Mouse (Mus musculus) hindbrain, embryonic 10.5 days (tissue): ENCODE measurements around the gene Ly6g6d. TPM values are rescaled to one million over a fixed set of nuclear protein-coding genes. Genes with fewer than 3 reads are reported as not detected.
A peak's percentile ranks its signal among the peaks of the same experiment; 100 is the strongest.

ENCODE experiments used
- DNase-seq: peaks from one replicate; pipeline ENCODE4 v3.0.0-alpha.2; 2017; ENCODE audit warnings: low spot score
- H3K27ac ChIP-seq: fragments of 300-500 bp; sonication (generic); 2 replicates; pipeline ENCODE4 v1.5.1; 2016; ENCODE audit warnings: mild to moderate bottlenecking, moderate library complexity
- H3K27me3 ChIP-seq: fragments of 300-500 bp; sonication (generic); 2 replicates; pipeline ENCODE4 v1.6.1; 2016; ENCODE audit warnings: mild to moderate bottlenecking; ENCODE audit not compliant: poor library complexity, insufficient read depth, severe bottlenecking
- H3K36me3 ChIP-seq: fragments of 300-500 bp; sonication (generic); 2 replicates; pipeline ENCODE4 v1.6.1; 2016; ENCODE audit warnings: mild to moderate bottlenecking, moderate library complexity
- H3K4me1 ChIP-seq: fragments of 300-500 bp; sonication (generic); replicated peaks from 2 replicates; pipeline ENCODE4 v1.6.1; 2016; ENCODE audit warnings: mild to moderate bottlenecking
- H3K4me3 ChIP-seq: fragments of 300-500 bp; sonication (generic); 2 replicates; pipeline ENCODE4 v1.5.1; 2016; ENCODE audit warnings: mild to moderate bottlenecking, moderate library complexity
- H3K9me3 ChIP-seq: fragments of 300-500 bp; sonication (generic); 2 replicates; pipeline ENCODE4 v1.6.1; 2016; ENCODE audit warnings: mild to moderate bottlenecking, moderate library complexity
- WGBS: fragments of 180-500 bp; shearing (Covaris S2); methylation state at CpG from one replicate; pipeline ENCODE4 v1.1.7; 2016; 5-methylcytosine and 5-hydroxymethylcytosine counted together
- polyA plus RNA-seq: library from polyadenylated mRNA; unstranded; fragments of >200 nt; fragmentation: Nextera tagmentation; extraction: Ambion mirVana; gene quantifications from 2 replicates; pipeline ENCODE4 v1.2.1, GENCODE M21; 2016

Gene Ly6g6d
- polyA plus RNA-seq, 1 experiment from 2014 or later = 2.1 TPM

DNA sequence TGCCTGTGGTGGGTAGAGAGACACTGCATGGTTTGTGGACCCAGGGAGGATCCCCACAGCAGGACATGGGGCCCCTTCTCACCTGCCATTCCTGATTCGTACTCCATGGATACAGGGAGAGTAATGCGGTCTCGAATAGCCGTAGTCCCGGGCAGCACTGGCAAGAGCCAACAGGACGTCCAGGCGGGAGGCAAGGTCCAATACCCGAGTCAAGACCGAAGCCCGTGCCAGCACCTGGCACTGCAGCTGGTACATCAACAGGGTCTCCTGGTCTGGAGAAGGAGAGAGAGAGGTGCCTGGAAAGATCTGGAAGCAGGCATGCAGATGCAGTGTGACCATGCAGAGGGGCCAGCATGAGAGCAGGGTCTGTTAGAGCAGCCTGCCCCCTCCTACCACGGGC, 46.6 kb downstream of the Ly6g6d start:
- Histone ChIP-seq H3K27ac (0 out of 2 replicates have a peak overlapping the region, but pooled peaks have one; percentile 17), H3K36me3 (no peaks in the 10 kb centered on the region), H3K9me3 (no peaks in the 10 kb centered on the region), H3K4me3 (no peak overlapping the region), H3K4me1 (peaks cover 46% of the 10 kb centered on the region), H3K27me3 (peaks cover 3% of the 10 kb centered on the region; the same call in 1 of the 2 replicates)
- DNase-seq = no peak
- WGBS = 92% methylated on average over 11 of the region's 11 CpGs

DNA sequence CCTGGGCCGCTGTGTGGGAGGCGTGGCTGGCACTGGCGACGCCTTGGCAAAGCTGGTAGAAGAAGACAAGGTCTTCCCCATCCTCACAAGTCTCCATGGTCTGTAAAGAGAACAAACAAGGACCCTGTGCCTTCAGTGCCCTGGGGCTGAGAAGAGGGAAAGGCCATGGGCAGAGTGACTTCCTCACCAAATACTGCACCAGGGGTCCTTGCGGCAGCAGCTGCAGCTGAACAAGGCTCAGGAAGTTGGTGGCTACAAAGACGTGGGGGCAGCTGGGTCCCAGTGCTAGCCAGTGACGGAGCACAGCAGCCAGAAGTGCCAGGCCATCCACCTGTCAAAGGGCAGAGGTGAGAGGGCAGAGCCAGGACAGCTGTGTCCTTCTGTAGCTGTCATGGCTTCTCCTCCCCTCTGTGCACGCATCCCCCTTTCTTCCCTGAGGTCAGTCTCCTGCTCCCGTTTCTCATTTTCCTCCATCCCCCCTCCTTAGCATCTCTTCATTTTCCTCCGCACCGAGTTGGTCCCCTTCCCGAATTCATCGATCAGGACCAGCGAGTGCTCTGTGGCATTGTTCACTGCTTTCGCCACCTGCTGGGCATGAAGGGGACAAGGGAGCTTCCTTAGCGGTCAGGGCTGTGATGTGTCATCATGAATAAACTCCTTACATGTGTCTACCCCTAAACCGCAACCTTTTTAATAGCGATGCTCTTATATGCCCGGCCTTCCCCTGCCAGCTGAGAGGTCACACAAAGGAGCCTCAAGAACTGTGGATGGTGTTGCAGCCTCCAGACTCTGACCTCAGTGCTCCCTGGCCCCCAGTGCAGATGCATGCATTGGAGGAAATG, 48.0 kb downstream of the Ly6g6d start:
- DNase-seq = peak; percentile 65
- Histone ChIP-seq H3K27me3 (peaks cover 3% of the 10 kb centered on the region; the same call in 1 of the 2 replicates), H3K4me1 (peaks cover 57% of the 10 kb centered on the region), H3K27ac (peak overlapping the region; percentile 80), H3K36me3 (no peaks in the 10 kb centered on the region), H3K9me3 (no peaks in the 10 kb centered on the region), H3K4me3 (peak overlapping the region; percentile 34)
- 27% methylated on average over 19 of the region's 19 CpGs for WGBS

DNA sequence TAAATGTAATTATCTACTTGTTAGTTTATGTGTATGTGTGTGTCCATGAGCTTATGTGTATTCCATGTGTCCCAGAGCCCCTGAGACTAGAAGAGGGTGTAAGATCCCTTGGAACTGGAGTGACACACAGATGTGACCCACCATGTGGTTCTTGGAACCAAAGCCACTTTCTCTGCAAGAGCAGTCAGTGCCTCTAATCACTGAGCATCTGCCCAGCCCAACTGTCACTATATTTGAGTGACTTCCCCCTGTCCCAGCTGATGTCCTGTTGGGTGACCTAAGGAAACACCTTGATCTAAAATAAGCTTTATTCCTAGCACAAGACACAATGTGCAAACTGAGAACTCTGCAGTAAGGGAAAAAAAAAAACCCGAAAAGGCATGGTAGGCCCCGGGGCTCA, 49.5 kb downstream of the Ly6g6d start:
- Histone ChIP-seq H3K9me3 (no peaks in the 10 kb centered on the region), H3K27ac (no peak overlapping the region), H3K36me3 (no peaks in the 10 kb centered on the region), H3K27me3 (peaks cover 3% of the 10 kb centered on the region; the same call in 1 of the 2 replicates), H3K4me3 (no peak overlapping the region), H3K4me1 (peaks cover 72% of the 10 kb centered on the region)
- no peak for DNase-seq
- 83% methylated on average over 2 of the region's 2 CpGs for WGBS

DNA sequence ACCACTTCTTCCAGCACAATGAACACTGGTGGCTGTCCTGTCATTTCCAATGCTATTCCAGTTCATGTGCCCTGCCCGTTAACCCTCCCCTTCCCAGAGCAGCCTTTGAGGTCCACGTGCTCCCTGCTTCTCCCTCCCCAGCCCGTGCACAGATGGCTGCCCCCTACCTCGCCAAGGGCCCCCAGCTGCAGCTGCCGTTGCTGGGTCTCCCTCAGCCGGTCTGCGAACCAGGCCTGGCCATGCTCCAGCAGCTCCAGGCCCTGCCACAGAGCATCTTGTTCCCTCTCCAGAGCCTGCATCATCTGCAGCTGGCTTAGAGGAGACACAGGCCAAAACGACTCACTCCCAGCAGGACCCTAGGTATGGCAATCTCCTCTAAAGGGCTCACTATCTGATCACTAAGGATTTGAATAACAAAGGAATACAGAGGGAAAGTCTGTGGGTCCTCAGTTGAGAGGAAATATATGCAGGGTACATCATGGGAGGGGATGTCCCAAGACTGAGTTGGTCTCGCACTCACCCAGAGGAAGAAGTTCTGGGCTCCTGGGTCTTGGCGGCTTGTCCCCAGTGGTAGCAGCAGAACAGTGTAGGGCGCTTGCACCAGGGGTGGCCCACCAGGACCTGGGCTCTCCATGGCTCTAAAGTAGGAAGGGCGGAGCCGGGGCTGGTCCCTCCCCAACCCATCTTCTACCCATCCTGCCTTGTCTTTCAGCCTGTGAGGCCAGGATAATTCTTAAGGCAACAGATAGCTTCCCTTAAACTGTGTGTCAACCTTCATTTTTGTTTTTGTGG, 50.4 kb downstream of the Ly6g6d start, which contains the start of gene Sapcd1:
Gene Sapcd1 (minus strand): TSS at position 740 of the 792 bp plus-strand sequence.
- H3K4me3 ChIP-seq = peak within 1 kb of the TSS; percentile 37

DNA sequence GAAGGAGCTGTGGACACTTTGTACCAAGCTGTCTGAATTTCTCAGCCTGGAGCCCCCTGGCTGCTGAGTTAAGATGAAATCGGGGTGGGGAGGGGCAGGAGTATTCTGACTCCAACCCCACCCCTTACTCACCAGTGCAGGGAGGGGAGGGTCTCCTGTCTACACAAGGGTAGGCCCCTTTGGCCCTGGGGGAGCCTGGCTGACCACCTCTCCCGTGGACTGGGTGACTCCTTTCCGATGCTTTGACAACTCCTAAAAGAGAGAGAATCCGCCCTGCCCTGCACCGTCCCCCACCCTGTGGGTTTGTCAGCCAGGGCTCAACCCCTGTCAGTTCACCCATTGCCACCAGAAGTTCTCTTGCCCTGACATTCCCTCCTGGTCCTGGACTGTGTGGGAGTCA, 51.7 kb downstream of the Ly6g6d start:
- peaks cover 81% of the 10 kb centered on the region for H3K4me1 ChIP-seq

More for the DNA sequence above, 50.4 kb downstream of the Ly6g6d start, which contains the start of gene Sapcd1:
- DNase-seq = peak; percentile 57
- Histone ChIP-seq H3K27ac (peak within 1 kb of the TSS; percentile 80), H3K36me3 (no peaks in the 10 kb centered on the region), H3K27me3 (peaks cover 3% of the 10 kb centered on the region; the same call in 1 of the 2 replicates), H3K4me1 (peaks cover 73% of the 10 kb centered on the region), H3K9me3 (no peaks in the 10 kb centered on the region)
- WGBS = 32% methylated on average over 13 of the region's 13 CpGs

GRCm38 (mm10) chr17:35024691-35025488, 53.0 kb downstream of the Ly6g6d start:
- peaks cover 78% of the 10 kb centered on the region for H3K4me1 ChIP-seq
- 57% methylated on average over 10 of the region's 10 CpGs for WGBS
- H3K27me3 ChIP-seq = peaks cover 3% of the 10 kb centered on the region; the same call in 1 of the 2 replicates
- H3K4me3 ChIP-seq = 0 out of 2 replicates have a peak overlapping the region, but pooled peaks have one; percentile 9
- no peak for DNase-seq
- H3K36me3 ChIP-seq = no peaks in the 10 kb centered on the region
- H3K27ac ChIP-seq = peak overlapping the region; percentile 69
- no peaks in the 10 kb centered on the region for H3K9me3 ChIP-seq

More for the DNA sequence above, 51.7 kb downstream of the Ly6g6d start:
- Histone ChIP-seq H3K4me3 (no peak overlapping the region), H3K27me3 (peaks cover 3% of the 10 kb centered on the region; the same call in 1 of the 2 replicates), H3K9me3 (no peaks in the 10 kb centered on the region), H3K36me3 (no peaks in the 10 kb centered on the region), H3K27ac (peak overlapping the region; percentile 79)
- WGBS = 82% methylated on average over 5 of the region's 5 CpGs
- no peak for DNase-seq

GRCm38 (mm10) chr17:35024261-35024660, 53.6 kb downstream of the Ly6g6d start:
- peak overlapping the region; percentile 68 for H3K27ac ChIP-seq
- no peak for DNase-seq
- peaks cover 76% of the 10 kb centered on the region for H3K4me1 ChIP-seq

GRCm38 (mm10) chr17:35023756-35024155, 54.1 kb downstream of the Ly6g6d start:
- 73% methylated on average over 4 of the region's 4 CpGs for WGBS
- Histone ChIP-seq H3K4me1 (peaks cover 71% of the 10 kb centered on the region), H3K27me3 (no peaks in the 10 kb centered on the region), H3K9me3 (no peaks in the 10 kb centered on the region), H3K36me3 (peaks cover 2% of the 10 kb centered on the region; the same call in 1 of the 2 replicates), H3K4me3 (no peak overlapping the region), H3K27ac (peak overlapping the region; percentile 68)
- no peak for DNase-seq

More at GRCm38 (mm10) chr17:35024261-35024660, 53.6 kb downstream of the Ly6g6d start:
- Histone ChIP-seq H3K4me3 (0 out of 2 replicates have a peak overlapping the region, but pooled peaks have one; percentile 9), H3K36me3 (no peaks in the 10 kb centered on the region), H3K9me3 (no peaks in the 10 kb centered on the region), H3K27me3 (no peaks in the 10 kb centered on the region)
- 86% methylated on average over 13 of the region's 13 CpGs for WGBS

DNA sequence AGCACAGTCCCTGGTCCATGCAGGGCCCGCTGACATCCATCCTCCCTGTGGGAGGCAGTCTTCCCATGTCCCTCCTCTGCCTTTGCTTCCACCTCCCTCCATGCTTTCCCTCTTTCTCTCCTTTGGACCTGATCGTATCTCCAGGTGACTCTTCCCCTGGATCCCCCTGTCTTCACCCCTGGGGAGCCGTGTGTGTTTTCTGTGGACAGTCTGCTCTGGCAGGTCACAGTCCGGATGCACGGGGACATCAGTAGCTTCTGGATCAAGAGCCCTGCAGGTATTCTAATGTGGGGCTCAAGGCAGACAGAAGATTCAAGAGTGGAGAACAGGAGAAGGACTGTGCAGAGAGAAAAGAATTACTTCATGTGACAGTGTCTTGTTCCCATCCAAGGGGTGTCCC, 54.6 kb downstream of the Ly6g6d start:
- Histone ChIP-seq H3K27ac (peak overlapping the region; percentile 68), H3K4me1 (peaks cover 69% of the 10 kb centered on the region), H3K36me3 (peaks cover 7% of the 10 kb centered on the region; the same call in 1 of the 2 replicates), H3K9me3 (no peaks in the 10 kb centered on the region), H3K4me3 (peak overlapping the region; percentile 9; the same call in 1 of the 2 replicates), H3K27me3 (no peaks in the 10 kb centered on the region)
- WGBS = 89% methylated on average over 5 of the region's 5 CpGs
- DNase-seq = no peak

DNA sequence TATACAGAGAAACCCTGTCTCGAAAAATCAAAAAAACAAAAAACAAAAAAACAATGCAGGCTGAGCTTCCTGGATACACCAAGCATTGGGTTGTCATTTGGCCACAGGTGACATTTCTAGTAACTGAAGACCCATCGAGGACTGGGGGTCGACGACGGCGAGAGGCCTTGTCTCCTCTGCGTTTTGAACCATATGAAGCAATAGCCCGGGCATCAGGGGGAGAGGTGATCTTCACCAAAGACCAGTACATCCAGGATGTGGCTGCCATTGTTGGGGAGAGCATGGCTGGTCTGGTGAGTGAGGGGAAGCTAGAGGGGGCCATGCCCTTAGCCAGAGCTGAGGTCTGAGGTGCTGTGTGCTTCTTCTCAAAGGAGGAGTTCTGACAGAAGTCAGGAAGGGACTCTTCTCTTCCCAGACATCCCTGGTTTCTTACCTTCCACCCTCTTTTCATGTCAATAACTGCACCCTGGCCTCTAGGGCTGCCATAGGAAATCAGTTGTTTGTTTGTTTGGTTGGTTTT, 55.3 kb downstream of the Ly6g6d start:
- DNase-seq = no peak
- WGBS = 93% methylated on average over 8 of the region's 8 CpGs
- peak overlapping the region; percentile 53; the same call in 1 of the 2 replicates for H3K27ac ChIP-seq
- H3K4me3 ChIP-seq = no peak overlapping the region
- peaks cover 10% of the 10 kb centered on the region for H3K36me3 ChIP-seq
- no peaks in the 10 kb centered on the region for H3K9me3 ChIP-seq
- H3K27me3 ChIP-seq = no peaks in the 10 kb centered on the region
- H3K4me1 ChIP-seq = peaks cover 64% of the 10 kb centered on the region

DNA sequence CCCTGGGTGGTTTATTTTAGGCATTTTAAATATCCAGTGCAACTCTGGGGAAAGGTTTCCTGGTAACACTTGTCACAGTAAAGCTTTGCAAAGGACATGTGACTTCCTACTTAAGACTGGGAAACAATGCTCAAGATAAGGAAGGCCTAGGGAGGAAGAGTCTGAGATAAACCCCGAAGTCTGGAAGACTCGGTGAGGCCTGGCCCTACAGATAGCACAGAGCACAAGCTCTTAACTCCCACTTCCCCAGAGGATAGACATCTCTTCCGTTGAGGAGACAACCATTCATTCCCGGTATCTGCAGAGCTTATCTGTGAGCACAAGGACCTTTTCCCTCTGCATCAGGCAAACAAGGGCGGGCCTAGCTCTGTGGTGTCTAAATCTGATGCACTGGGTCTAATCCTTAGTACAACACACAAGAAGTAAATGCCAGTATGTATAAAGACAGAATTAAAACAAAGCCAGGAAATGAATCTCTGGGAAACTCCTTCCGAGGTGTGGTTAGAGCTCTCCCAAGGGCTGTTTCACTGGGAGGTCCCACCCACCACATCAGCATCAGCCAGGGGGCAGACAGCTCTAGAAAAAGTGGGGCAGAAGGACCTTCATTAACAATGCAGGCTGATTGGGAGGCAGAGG, 55.9 kb downstream of the Ly6g6d start:
- peaks cover 17% of the 10 kb centered on the region for H3K36me3 ChIP-seq
- peak overlapping the region; percentile 86 for H3K27ac ChIP-seq
- no peaks in the 10 kb centered on the region for H3K27me3 ChIP-seq
- peak overlapping the region; percentile 39 for H3K4me3 ChIP-seq
- DNase-seq = no peak
- H3K9me3 ChIP-seq = no peaks in the 10 kb centered on the region
- WGBS = 66% methylated on average over 6 of the region's 6 CpGs
- peaks cover 58% of the 10 kb centered on the region for H3K4me1 ChIP-seq
